Mouse (Mus musculus): ENCODE measurements around the gene Stap1. TPM values are rescaled to one million over a fixed set of nuclear protein-coding genes. Genes with fewer than 3 reads are reported as not detected.

Stap1 gene
- polyA plus RNA-seq, 1 experiment: 0.97 TPM

GRCm38 (mm10) chr5:86118457-86119094 is 47.0 kb downstream of the Stap1 start:
- Histone ChIP-seq H3K4me3 (ENCODE audit: insufficient read depth, low read depth, low read length) (no peak overlapping the region), H3K36me3 (ENCODE audit: control insufficient read depth, insufficient read depth, low read length) (no peaks in the 10 kb centered on the region; the same call in 1 of the 2 replicates), H3K4me1 (ENCODE audit: control insufficient read depth, insufficient read depth, low read length) (no peaks in the 10 kb centered on the region), H3K27me3 (replicated peaks; ENCODE audit: control insufficient read depth, insufficient read depth, low read length) (no peaks in the 10 kb centered on the region), H3K27ac (ENCODE audit: insufficient read depth, low read depth, low read length) (no peak overlapping the region)
- 88% methylated on average over 9 of the region's 9 CpGs for WGBS
- no peak for TF ChIP-seq CTCF (conservative IDR thresholded peaks at IDR 0.05; ENCODE audit: insufficient read depth, insufficient read length, low read depth, low read length)
- TF ChIP-seq POLR2A (IDR thresholded peaks at IDR 0.05; ENCODE audit: low read depth, low read length): no peak
- no peak for DNase-seq

GRCm38 (mm10) chr5:86128749-86129148 is 57.2 kb downstream of the Stap1 start:
- no peaks in the 10 kb centered on the region for H3K36me3 ChIP-seq (ENCODE audit: control insufficient read depth, insufficient read depth, low read length)
- TF ChIP-seq POLR2A (IDR thresholded peaks at IDR 0.05; ENCODE audit: low read depth, low read length) (no peak), CTCF (conservative IDR thresholded peaks at IDR 0.05; ENCODE audit: insufficient read depth, insufficient read length, low read depth, low read length) (no peak)
- H3K4me1 ChIP-seq (ENCODE audit: control insufficient read depth, insufficient read depth, low read length): no peaks in the 10 kb centered on the region
- H3K27me3 ChIP-seq (replicated peaks; ENCODE audit: control insufficient read depth, insufficient read depth, low read length): no peaks in the 10 kb centered on the region
- WGBS: 98% methylated on average over 1 of the region's 1 CpGs
- H3K4me3 ChIP-seq (ENCODE audit: insufficient read depth, low read depth, low read length): no peak overlapping the region
- no peak for DNase-seq
- H3K27ac ChIP-seq (ENCODE audit: insufficient read depth, low read depth, low read length): no peak overlapping the region

GRCm38 (mm10) chr5:86129828-86130227 is 58.3 kb downstream of the Stap1 start:
- Histone ChIP-seq H3K36me3 (ENCODE audit: control insufficient read depth, insufficient read depth, low read length) (no peaks in the 10 kb centered on the region), H3K27me3 (replicated peaks; ENCODE audit: control insufficient read depth, insufficient read depth, low read length) (no peaks in the 10 kb centered on the region), H3K4me3 (ENCODE audit: insufficient read depth, low read depth, low read length) (no peak overlapping the region), H3K4me1 (ENCODE audit: control insufficient read depth, insufficient read depth, low read length) (no peaks in the 10 kb centered on the region), H3K27ac (ENCODE audit: insufficient read depth, low read depth, low read length) (no peak overlapping the region)
- DNase-seq: no peak
- TF ChIP-seq POLR2A (IDR thresholded peaks at IDR 0.05; ENCODE audit: low read depth, low read length) (no peak), CTCF (conservative IDR thresholded peaks at IDR 0.05; ENCODE audit: insufficient read depth, insufficient read length, low read depth, low read length) (no peak)

Other genes with a start within 250 kb of the Stap1 start
- 1.9 and 2.6 TPM in 2 replicates for gene Cenpc1, start 6.2 kb upstream of the Stap1 start, polyA plus RNA-seq (2012; rRNA removed)
- gene Uba6, start 101.1 kb downstream of the Stap1 start, polyA plus RNA-seq (2012; rRNA removed): 1.5 and 2.1 TPM in 2 replicates
- not detected in 2 replicates for gene Gnrhr, start 126.2 kb downstream of the Stap1 start, polyA plus RNA-seq (2012; rRNA removed)
- gene Tmprss11c, start 217.6 kb downstream of the Stap1 start, polyA plus RNA-seq (2012; rRNA removed): not detected in 2 replicates

Measured in kidney, adult 2 months (tissue).